In the genomic region with DNA sequence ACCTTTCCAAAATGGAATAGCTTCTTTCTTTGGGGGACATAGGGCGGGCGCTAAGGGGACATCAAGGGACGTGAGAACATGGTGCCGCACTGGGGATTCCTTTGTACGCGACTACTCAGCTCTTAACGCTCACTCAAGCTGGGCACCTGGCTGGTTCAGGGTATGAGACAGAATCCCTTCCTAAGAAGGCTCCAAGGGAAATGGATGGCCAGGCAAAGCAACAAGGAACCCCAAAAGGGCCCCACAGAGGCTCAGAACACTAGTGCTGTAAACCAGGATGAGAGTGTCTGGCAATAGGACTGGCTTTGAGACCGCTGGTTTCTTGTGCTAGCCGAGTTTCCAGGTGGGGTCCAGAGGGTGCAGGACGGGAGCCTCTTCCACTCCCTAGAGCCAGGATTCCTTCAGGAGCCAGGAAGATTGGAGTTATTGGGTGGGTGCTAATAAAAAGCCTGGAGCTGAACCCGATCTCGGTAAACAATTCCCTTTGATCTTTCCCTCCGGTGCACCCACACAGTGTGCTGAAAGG, we compare ENCODE assay signal across 8 mouse cellular contexts. TPM values are rescaled to one million over a fixed set of nuclear protein-coding genes. Genes with fewer than 3 reads are reported as not detected.
A peak's percentile ranks its signal among the peaks of the same experiment; 100 is the strongest.
DNase-seq lines count a peak whose midpoint lies in the region; ATAC-seq and TF ChIP-seq lines count a peak whose summit lies in the region.

No protein-coding gene starts in this region.

- no peaks in the 10 kb centered on the region for H3K36me3 ChIP-seq in lung, postnatal 0 days (ENCODE audit: insufficient read depth, low read length)
- no peaks in the 10 kb centered on the region for H3K36me3 ChIP-seq in limb, embryonic 14.5 days (ENCODE audit: control insufficient read depth, insufficient read depth, low read length)
- no peaks in the 10 kb centered on the region for H3K36me3 ChIP-seq in stomach, embryonic 15.5 days

- TF ChIP-seq EP300 in lung, postnatal 0 days (IDR thresholded peaks at IDR 0.05), result no peak

- H3K9me3 ChIP-seq in lung, postnatal 0 days (ENCODE audit: low read length), result no peaks in the 10 kb centered on the region
- H3K9me3 ChIP-seq in limb, embryonic 14.5 days (ENCODE audit: control insufficient read depth, low read length), result no peaks in the 10 kb centered on the region
- H3K9me3 ChIP-seq in stomach, embryonic 15.5 days, result no peaks in the 10 kb centered on the region

- no peak for ATAC-seq in lung, postnatal 0 days
- ATAC-seq in limb, embryonic 14.5 days (ENCODE audit: low FRiP score, low read depth), result peak; percentile 21; the same call in 1 of the 2 replicates
- ATAC-seq in stomach, embryonic 15.5 days (ENCODE audit: insufficient read depth, low FRiP score, low read depth), result no peak
- no peak for ATAC-seq in cerebellum, adult (ENCODE audit: insufficient number of reproducible peaks, low FRiP score, low TSS enrichment)

- peak overlapping the region; percentile 45 for H3K27ac ChIP-seq in cerebellum, adult 2 months (ENCODE audit: insufficient read depth, low read length)
- no peak overlapping the region for H3K27ac ChIP-seq in lung, postnatal 0 days (ENCODE audit: low read length)
- no peak overlapping the region for H3K27ac ChIP-seq in limb, embryonic 14.5 days (replicated peaks; ENCODE audit: low read depth, low read length)
- no peak overlapping the region for H3K27ac ChIP-seq in stomach, embryonic 15.5 days

- peaks cover 18% of the 10 kb centered on the region for H3K4me1 ChIP-seq in cerebellum, adult 2 months (ENCODE audit: control insufficient read depth, insufficient read depth, low read length)
- peaks cover 7% of the 10 kb centered on the region; the same call in 1 of the 2 replicates for H3K4me1 ChIP-seq in lung, postnatal 0 days (ENCODE audit: insufficient read depth, low read depth, low read length)
- peaks cover 8% of the 10 kb centered on the region for H3K4me1 ChIP-seq in limb, embryonic 14.5 days (ENCODE audit: control insufficient read depth, insufficient read depth, low read length)
- H3K4me1 ChIP-seq in stomach, embryonic 15.5 days, result peaks cover 14% of the 10 kb centered on the region

- no peak for TF ChIP-seq CTCF in cerebellum, adult 2 months (IDR thresholded peaks at IDR 0.05; ENCODE audit: borderline replicate concordance, insufficient read depth, low read depth, low read length)
- TF ChIP-seq CTCF in lung, postnatal 0 days (IDR thresholded peaks at IDR 0.05), result no peak

- H3K4me2 ChIP-seq in lung, postnatal 0 days (replicated peaks; ENCODE audit: low read depth, low read length), result peak overlapping the region; percentile 67
- peak overlapping the region; percentile 83 for H3K4me2 ChIP-seq in limb, embryonic 14.5 days (replicated peaks; ENCODE audit: low read depth, low read length, severe bottlenecking)
- peak overlapping the region; percentile 76 for H3K4me2 ChIP-seq in stomach, embryonic 15.5 days

- 40% methylated on average over 13 of the region's 13 CpGs for WGBS in cerebellum, adult 2 months
- 18% methylated on average over 13 of the region's 13 CpGs for WGBS in lung, postnatal 0 days
- 8% methylated on average over 13 of the region's 13 CpGs for WGBS in limb, embryonic 14.5 days
- WGBS in stomach, embryonic 15.5 days, result 19% methylated on average over 13 of the region's 13 CpGs

- peak overlapping the region; percentile 68 for H3K4me3 ChIP-seq in cerebellum, adult 2 months (replicated peaks; ENCODE audit: insufficient read depth, low read depth, low read length)
- H3K4me3 ChIP-seq in lung, postnatal 0 days (ENCODE audit: low read depth, low read length), result peak overlapping the region; percentile 31
- H3K4me3 ChIP-seq in limb, embryonic 14.5 days (replicated peaks; ENCODE audit: low read length), result peak overlapping the region; percentile 48
- H3K4me3 ChIP-seq in stomach, embryonic 15.5 days (replicated peaks), result peak overlapping the region; percentile 40

- TF ChIP-seq POLR2A in cerebellum, adult 2 months (IDR thresholded peaks at IDR 0.05; ENCODE audit: borderline replicate concordance, insufficient read depth, low read length), result no peak
- no peak for TF ChIP-seq POLR2A in limb, embryonic 14.5 days (IDR thresholded peaks at IDR 0.05; ENCODE audit: borderline replicate concordance, extremely low read depth, insufficient read depth, insufficient read length)

- no peak overlapping the region for H3K9ac ChIP-seq in lung, postnatal 0 days (replicated peaks; ENCODE audit: low read depth)
- H3K9ac ChIP-seq in limb, embryonic 14.5 days (ENCODE audit: low read depth, low read length, severe bottlenecking), result peak overlapping the region; percentile 63
- H3K9ac ChIP-seq in stomach, embryonic 15.5 days, result no peak overlapping the region

- H3K27me3 ChIP-seq in cerebellum, adult 2 months (ENCODE audit: control insufficient read depth, insufficient read depth, low read length), result no peaks in the 10 kb centered on the region
- 0 out of 2 replicates have a peak, but pooled peaks cover 4% of the 10 kb centered on the region for H3K27me3 ChIP-seq in lung, postnatal 0 days (replicated peaks; ENCODE audit: insufficient read depth, low read length)
- H3K27me3 ChIP-seq in limb, embryonic 14.5 days (ENCODE audit: control insufficient read depth, insufficient read depth, low read length), result no peaks in the 10 kb centered on the region
- H3K27me3 ChIP-seq in stomach, embryonic 15.5 days (replicated peaks), result no peaks in the 10 kb centered on the region

- no peak for DNase-seq in cerebellum, adult 2 months
- DNase-seq in cerebellum, adult 8-10 months, result no peak
- no peak for DNase-seq in lung, postnatal 0 days (ENCODE audit: low spot score)
- no peak for DNase-seq in lung, postnatal 4 days
- peak; percentile 7 for DNase-seq in limb, embryonic 14.5 days (ENCODE audit: low spot score)
- DNase-seq in retina, embryonic 14.5 days (ENCODE audit: low spot score), result no peak

RNA-seq across cellular contexts. Expression of a gene that starts 2.1 kb away (rescaled TPM):
- polyA plus RNA-seq in cerebellum, adult 2 months (2012; rRNA removed), result 2.7 and 3.0 TPM in 2 replicates
- 2.2 and 3.7 TPM in 2 replicates for polyA plus RNA-seq in lung, postnatal 0 days (2015; fragmentation: Nextera tagmentation; extraction: Ambion mirVana)
- polyA plus RNA-seq in limb, embryonic 14.5 days (2012; rRNA removed), result 9.3 and 11.4 TPM in 2 replicates
- polyA plus RNA-seq in limb, embryonic 14.5 days (2014; fragmentation: Nextera tagmentation; extraction: Ambion mirVana), result 1.1 and 1.3 TPM in 2 replicates
- polyA plus RNA-seq in stomach, embryonic 15.5 days (2015; fragmentation: Nextera tagmentation; extraction: Ambion mirVana), result 515 and 597 TPM in 2 replicates

RNA-seq across cellular contexts. Expression of a gene that starts 4.9 kb away (rescaled TPM):
- 0.57 and 0.88 TPM in 2 replicates for polyA plus RNA-seq in cerebellum, adult 2 months (2012; rRNA removed)
- not detected in 2 replicates for polyA plus RNA-seq in lung, postnatal 0 days (2015; fragmentation: Nextera tagmentation; extraction: Ambion mirVana)
- not detected in 2 replicates for polyA plus RNA-seq in limb, embryonic 14.5 days (2012; rRNA removed)
- polyA plus RNA-seq in limb, embryonic 14.5 days (2014; fragmentation: Nextera tagmentation; extraction: Ambion mirVana), result not detected in 2 replicates
- 46.5 and 53.1 TPM in 2 replicates for polyA plus RNA-seq in stomach, embryonic 15.5 days (2015; fragmentation: Nextera tagmentation; extraction: Ambion mirVana)

RNA-seq across cellular contexts. Expression of a gene that starts 10.0 kb away (rescaled TPM):
- polyA plus RNA-seq in cerebellum, adult 2 months (2012; rRNA removed), result 0.16 and 0.28 TPM in 2 replicates
- polyA plus RNA-seq in lung, postnatal 0 days (2015; fragmentation: Nextera tagmentation; extraction: Ambion mirVana), result 0.06 TPM in 1 of 2 replicates, not detected in the other
- polyA plus RNA-seq in limb, embryonic 14.5 days (2012; rRNA removed), result 1.4 and 2.8 TPM in 2 replicates
- not detected in 2 replicates for polyA plus RNA-seq in limb, embryonic 14.5 days (2014; fragmentation: Nextera tagmentation; extraction: Ambion mirVana)
- 86.6 and 91.9 TPM in 2 replicates for polyA plus RNA-seq in stomach, embryonic 15.5 days (2015; fragmentation: Nextera tagmentation; extraction: Ambion mirVana)

RNA-seq across cellular contexts. Expression of a gene that starts 37.9 kb away (rescaled TPM):
- polyA plus RNA-seq in cerebellum, adult 2 months (2012; rRNA removed), result not detected in 2 replicates
- 0.06 and 0.24 TPM in 2 replicates for polyA plus RNA-seq in lung, postnatal 0 days (2015; fragmentation: Nextera tagmentation; extraction: Ambion mirVana)
- not detected in 2 replicates for polyA plus RNA-seq in limb, embryonic 14.5 days (2012; rRNA removed)
- not detected in 2 replicates for polyA plus RNA-seq in limb, embryonic 14.5 days (2014; fragmentation: Nextera tagmentation; extraction: Ambion mirVana)
- 0.17 and 0.26 TPM in 2 replicates for polyA plus RNA-seq in stomach, embryonic 15.5 days (2015; fragmentation: Nextera tagmentation; extraction: Ambion mirVana)

RNA-seq across cellular contexts. Expression of a gene that starts 42.4 kb away (rescaled TPM):
- 37.9 and 40.3 TPM in 2 replicates for polyA plus RNA-seq in cerebellum, adult 2 months (2012; rRNA removed)
- 27.5 and 28.8 TPM in 2 replicates for polyA plus RNA-seq in lung, postnatal 0 days (2015; fragmentation: Nextera tagmentation; extraction: Ambion mirVana)
- 28.2 and 38.7 TPM in 2 replicates for polyA plus RNA-seq in limb, embryonic 14.5 days (2012; rRNA removed)
- 54.2 and 59.9 TPM in 2 replicates for polyA plus RNA-seq in limb, embryonic 14.5 days (2014; fragmentation: Nextera tagmentation; extraction: Ambion mirVana)
- 52.2 and 55.9 TPM in 2 replicates for polyA plus RNA-seq in stomach, embryonic 15.5 days (2015; fragmentation: Nextera tagmentation; extraction: Ambion mirVana)

Comparison
In these comparisons a context has a peak if more than half of its experiments do, and no peak if none do; other contexts are left out.
1. RNA of a gene that starts 2.1 kb away (polyA plus RNA-seq): 515 to 597 TPM in stomach, embryonic 15.5 days; 1.1 to 11.4 TPM in limb, embryonic 14.5 days, 2.2 to 3.7 TPM in lung, postnatal 0 days and 2.7 to 3.0 TPM in cerebellum, adult 2 months; every median in the first group is over 10 times any median in the second.
2. RNA of a gene that starts 4.9 kb away (polyA plus RNA-seq): 46.5 to 53.1 TPM in stomach, embryonic 15.5 days; 0.57 to 0.88 TPM in cerebellum, adult 2 months, not detected in limb, embryonic 14.5 days and not detected in lung, postnatal 0 days; every median in the first group is over 10 times any median in the second.
3. RNA of a gene that starts 10.0 kb away (polyA plus RNA-seq): 86.6 to 91.9 TPM in stomach, embryonic 15.5 days; 1.4 to 2.8 TPM in limb, embryonic 14.5 days, 0.16 to 0.28 TPM in cerebellum, adult 2 months and 0.06 TPM in lung, postnatal 0 days; every median in the first group is over 10 times any median in the second.
4. Peak in every context shown above with its lines, with median percentiles within 50 percentile points of each other: H3K4me3 ChIP-seq and H3K4me2 ChIP-seq.